Mouse (Mus musculus) lung, embryonic 14.5 days (tissue): ENCODE measurements around the gene Numb. TPM values are rescaled to one million over a fixed set of nuclear protein-coding genes. Genes with fewer than 3 reads are reported as not detected.

Experiments used
- ATAC-seq: fragments of 200-750 bp; cut with Nextera tagmentation; 2 replicates; pipeline ENCODE4 v1.8.0; 2017; ENCODE audit warnings: mild to moderate bottlenecking, moderate TSS enrichment, moderate library complexity; ENCODE audit not compliant: insufficient read depth
- DNase-seq: peaks from one replicate; pipeline ENCODE4 v3.0.0-alpha.2; 2015
- H3K27ac ChIP-seq: fragments of 300-500 bp; sonication (generic); 2 replicates; pipeline ENCODE4 v1.5.1; 2014; ENCODE audit warnings: low read depth, mild to moderate bottlenecking, moderate library complexity
- H3K27me3 ChIP-seq: fragments of 300-500 bp; sonication (generic); 2 replicates; pipeline ENCODE4 v1.6.1; 2014; ENCODE audit warnings: low read length, control low read depth; ENCODE audit not compliant: insufficient read depth
- H3K36me3 ChIP-seq: fragments of 300-500 bp; sonication (generic); 2 replicates; pipeline ENCODE4 v1.6.1; 2014; ENCODE audit warnings: control low read depth; ENCODE audit not compliant: insufficient read depth
- H3K4me1 ChIP-seq: fragments of 300-500 bp; sonication (generic); 2 replicates; pipeline ENCODE4 v1.6.1; 2014; ENCODE audit warnings: antibody characterized with exemption, control low read depth; ENCODE audit not compliant: insufficient read depth
- H3K4me2 ChIP-seq: fragments of 300-500 bp; sonication (generic); 2 replicates; pipeline ENCODE4 v1.6.1; 2014; ENCODE audit warnings: mild to moderate bottlenecking
- H3K4me3 ChIP-seq: fragments of 300-500 bp; sonication (generic); 2 replicates; pipeline ENCODE4 v1.5.1; 2014; ENCODE audit warnings: low read depth, low read length
- H3K9ac ChIP-seq: fragments of 300-500 bp; sonication (generic); 2 replicates; pipeline ENCODE4 v1.6.1; 2014
- H3K9me3 ChIP-seq: fragments of 300-500 bp; sonication (generic); 2 replicates; pipeline ENCODE4 v1.6.1; 2016; ENCODE audit warnings: low read depth, low read length, control low read depth
- CTCF ChIP-seq: IDR thresholded peaks from 2 replicates; pipeline ENCODE4 v1.5.1; 2016; ENCODE audit warnings: antibody characterized with exemption, low read depth
- WGBS: fragments of 180-500 bp; shearing (Covaris S2); extraction: QIAGEN DNeasy Blood & Tissue Kit; methylation state at CpG from one replicate; pipeline ENCODE4 v1.1.7; 2014; 5-methylcytosine and 5-hydroxymethylcytosine counted together
- polyA plus RNA-seq: library from polyadenylated mRNA; unstranded; fragments of >200 nt; fragmentation: Nextera tagmentation; extraction: Ambion mirVana; gene quantifications from 2 replicates; pipeline ENCODE4 v1.2.1, GENCODE M21; 2014

Numb gene
- polyA plus RNA-seq, 1 experiment from 2014 or later, result 38.3 TPM

GRCm38 (mm10) chr12:83852512-83853213 lies 69.1 kb downstream of the Numb start:
- Histone ChIP-seq H3K9ac (no peak overlapping the region), H3K27ac (no peak overlapping the region), H3K27me3 (no peaks in the 10 kb centered on the region), H3K36me3 (0 out of 2 replicates have a peak, but pooled peaks cover 2% of the 10 kb centered on the region), H3K4me2 (no peak overlapping the region), H3K9me3 (no peaks in the 10 kb centered on the region), H3K4me1 (no peaks in the 10 kb centered on the region), H3K4me3 (no peak overlapping the region)
- DNase-seq, result no peak
- ATAC-seq, result no peak
- no peak for TF ChIP-seq CTCF
- WGBS, result 76% methylated on average over 5 of the region's 5 CpGs

- DNase-seq, result no peak
- Histone ChIP-seq H3K4me1 (no peaks in the 10 kb centered on the region), H3K36me3 (0 out of 2 replicates have a peak, but pooled peaks cover 2% of the 10 kb centered on the region), H3K9ac (no peak overlapping the region), H3K9me3 (no peaks in the 10 kb centered on the region), H3K27me3 (no peaks in the 10 kb centered on the region), H3K4me2 (no peak overlapping the region), H3K4me3 (no peak overlapping the region), H3K27ac (no peak overlapping the region)
- TF ChIP-seq CTCF, result no peak
- whole genome bisulfite sequencing, result 57% methylated on average over 4 of the region's 4 CpGs
- ATAC-seq, result no peak
Observed at GRCm38 (mm10) chr12:83850334-83850733, 71.4 kb downstream of the Numb start.

GRCm38 (mm10) chr12:83848595-83849231 lies 73.0 kb downstream of the Numb start:
- H3K4me1 ChIP-seq, result no peaks in the 10 kb centered on the region
- H3K27me3 ChIP-seq, result no peaks in the 10 kb centered on the region
- 97% methylated on average over 1 of the region's 1 CpGs for WGBS
- H3K36me3 ChIP-seq, result 0 out of 2 replicates have a peak, but pooled peaks cover 2% of the 10 kb centered on the region
- no peak overlapping the region for H3K27ac ChIP-seq
- no peak for TF ChIP-seq CTCF
- no peak overlapping the region for H3K9ac ChIP-seq
- H3K9me3 ChIP-seq, result no peaks in the 10 kb centered on the region
- no peak overlapping the region for H3K4me3 ChIP-seq
- ATAC-seq (no peak), DNase-seq (no peak)
- H3K4me2 ChIP-seq, result no peak overlapping the region

- no peaks in the 10 kb centered on the region for H3K9me3 ChIP-seq
- 0 out of 2 replicates have a peak, but pooled peaks cover 2% of the 10 kb centered on the region for H3K36me3 ChIP-seq
- H3K4me1 ChIP-seq, result no peaks in the 10 kb centered on the region
- no peak for ATAC-seq
- no peaks in the 10 kb centered on the region for H3K27me3 ChIP-seq
- DNase-seq, result no peak
- H3K9ac ChIP-seq, result no peak overlapping the region
- no peak overlapping the region for H3K27ac ChIP-seq
- 85% methylated on average over 2 of the region's 2 CpGs for WGBS
- TF ChIP-seq CTCF, result no peak
- H3K4me3 ChIP-seq, result no peak overlapping the region
- H3K4me2 ChIP-seq, result no peak overlapping the region
Observed at GRCm38 (mm10) chr12:83847877-83848276, 73.9 kb downstream of the Numb start.

GRCm38 (mm10) chr12:83842678-83843440 lies 78.9 kb downstream of the Numb start:
- H3K27ac ChIP-seq, result no peak overlapping the region
- H3K4me1 ChIP-seq, result no peaks in the 10 kb centered on the region
- ATAC-seq (no peak), DNase-seq (no peak)
- WGBS, result 80% methylated on average over 3 of the region's 3 CpGs
- H3K9me3 ChIP-seq, result no peaks in the 10 kb centered on the region
- H3K27me3 ChIP-seq, result no peaks in the 10 kb centered on the region
- no peak for TF ChIP-seq CTCF
- peaks cover 10% of the 10 kb centered on the region for H3K36me3 ChIP-seq
- no peak overlapping the region for H3K4me3 ChIP-seq
- no peak overlapping the region for H3K4me2 ChIP-seq
- no peak overlapping the region for H3K9ac ChIP-seq

- Histone ChIP-seq H3K27ac (no peak overlapping the region), H3K9ac (no peak overlapping the region), H3K4me3 (no peak overlapping the region), H3K9me3 (no peaks in the 10 kb centered on the region), H3K4me2 (no peak overlapping the region), H3K36me3 (peaks cover 13% of the 10 kb centered on the region), H3K4me1 (no peaks in the 10 kb centered on the region), H3K27me3 (no peaks in the 10 kb centered on the region)
- ATAC-seq (no peak), DNase-seq (no peak)
- 82% methylated on average over 10 of the region's 10 CpGs for WGBS
- no peak for TF ChIP-seq CTCF
Observed at GRCm38 (mm10) chr12:83841409-83842190, 80.1 kb downstream of the Numb start.
